Comparison of ENCODE assay signal across 21 mouse cellular contexts in the genomic region with DNA sequence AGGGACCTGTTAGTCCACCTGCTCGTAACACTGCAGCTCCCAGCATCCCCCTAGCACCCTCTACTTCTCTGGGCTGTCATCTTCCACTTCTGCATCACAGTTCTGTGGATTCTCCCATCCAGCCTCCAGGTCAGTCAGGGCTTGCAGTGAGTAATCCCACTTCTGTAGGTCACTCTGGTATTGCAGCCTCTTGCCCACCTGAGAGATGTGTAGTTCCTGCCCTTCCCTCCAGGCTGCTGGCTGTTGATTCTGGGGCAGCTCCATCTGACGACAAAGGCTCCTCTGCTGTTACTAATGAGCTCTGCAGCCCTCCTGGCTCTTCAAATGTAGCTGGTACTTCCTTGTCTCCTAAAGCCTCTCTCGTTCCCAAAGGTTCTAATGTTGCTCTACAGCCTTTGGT. TPM values are rescaled to one million over a fixed set of nuclear protein-coding genes. Genes with fewer than 3 reads are reported as not detected.
DNase-seq lines count a peak whose midpoint lies in the region; ATAC-seq lines count a peak whose summit lies in the region.
"Had no signal": no experiment of that assay in that cellular context is flagged by ENCODE, and none has a peak within 500 bp of the region (broad histone marks: within the 10 kb centered on the region; RNA-seq: fewer than 3 reads in every experiment).

No protein-coding gene starts in this region.

- no peaks in the 10 kb centered on the region for H3K9me3 ChIP-seq in embryonic facial prominence, embryonic 12.5 days
- H3K9me3 ChIP-seq in embryonic facial prominence, embryonic 10.5 days, result no peaks in the 10 kb centered on the region
- no peaks in the 10 kb centered on the region for H3K9me3 ChIP-seq in hindbrain, embryonic 13.5 days
- no peaks in the 10 kb centered on the region for H3K9me3 ChIP-seq in hindbrain, embryonic 14.5 days (ENCODE audit: control insufficient read depth, low read length)
- no peaks in the 10 kb centered on the region for H3K9me3 ChIP-seq in liver, embryonic 13.5 days (replicated peaks)
- H3K9me3 ChIP-seq: forebrain, embryonic 15.5 days had no signal

- H3K9ac ChIP-seq in embryonic facial prominence, embryonic 12.5 days, result peak overlapping the region; percentile 15; the same call in 1 of the 2 replicates
- H3K9ac ChIP-seq in hindbrain, embryonic 13.5 days, result 0 out of 2 replicates have a peak overlapping the region, but pooled peaks have one; percentile 24
- no peak overlapping the region for H3K9ac ChIP-seq in hindbrain, embryonic 14.5 days
- peak overlapping the region; percentile 64 for H3K9ac ChIP-seq in liver, embryonic 13.5 days
- H3K9ac ChIP-seq: forebrain, embryonic 15.5 days had no signal

- peaks cover 48% of the 10 kb centered on the region for H3K4me1 ChIP-seq in embryonic facial prominence, embryonic 12.5 days
- H3K4me1 ChIP-seq in embryonic facial prominence, embryonic 10.5 days, result peaks cover 52% of the 10 kb centered on the region
- H3K4me1 ChIP-seq in hindbrain, embryonic 13.5 days (replicated peaks), result peaks cover 57% of the 10 kb centered on the region
- H3K4me1 ChIP-seq in hindbrain, embryonic 14.5 days (replicated peaks; ENCODE audit: control insufficient read depth, insufficient read depth, low read length), result peaks cover 24% of the 10 kb centered on the region
- peaks cover 81% of the 10 kb centered on the region for H3K4me1 ChIP-seq in liver, embryonic 13.5 days (replicated peaks)

- H3K4me2 ChIP-seq in embryonic facial prominence, embryonic 12.5 days (replicated peaks), result no peak overlapping the region
- H3K4me2 ChIP-seq in hindbrain, embryonic 13.5 days, result no peak overlapping the region
- no peak overlapping the region for H3K4me2 ChIP-seq in hindbrain, embryonic 14.5 days (replicated peaks)
- peak overlapping the region; percentile 76 for H3K4me2 ChIP-seq in liver, embryonic 13.5 days
- H3K4me2 ChIP-seq: forebrain, embryonic 15.5 days had no signal

- ATAC-seq in embryonic facial prominence, embryonic 12.5 days (ENCODE audit: insufficient number of reproducible peaks, insufficient read depth, low FRiP score, low TSS enrichment), result no peak
- no peak for ATAC-seq in hindbrain, embryonic 13.5 days (ENCODE audit: low FRiP score)
- no peak for ATAC-seq in hindbrain, embryonic 14.5 days (ENCODE audit: low FRiP score)
- ATAC-seq in liver, embryonic 13.5 days (ENCODE audit: low read depth), result no peak
- ATAC-seq: forebrain, embryonic 15.5 days; midbrain, embryonic 16.5 days had no signal

- intact Hi-C loops in left cerebral cortex, postnatal 10 days (cut with DNase I), result no loop called here

- peaks cover 49% of the 10 kb centered on the region for H3K36me3 ChIP-seq in embryonic facial prominence, embryonic 12.5 days
- H3K36me3 ChIP-seq in embryonic facial prominence, embryonic 10.5 days (replicated peaks), result peaks cover 81% of the 10 kb centered on the region
- H3K36me3 ChIP-seq in hindbrain, embryonic 13.5 days, result peaks cover 65% of the 10 kb centered on the region
- H3K36me3 ChIP-seq in hindbrain, embryonic 14.5 days (replicated peaks; ENCODE audit: control insufficient read depth, insufficient read depth), result peaks cover 68% of the 10 kb centered on the region
- peaks cover 70% of the 10 kb centered on the region for H3K36me3 ChIP-seq in liver, embryonic 13.5 days

- H3K27ac ChIP-seq in embryonic facial prominence, embryonic 12.5 days, result no peak overlapping the region
- H3K27ac ChIP-seq in embryonic facial prominence, embryonic 10.5 days (replicated peaks), result no peak overlapping the region
- H3K27ac ChIP-seq in hindbrain, embryonic 13.5 days, result no peak overlapping the region
- H3K27ac ChIP-seq in hindbrain, embryonic 14.5 days, result no peak overlapping the region
- H3K27ac ChIP-seq in liver, embryonic 13.5 days, result peak overlapping the region; percentile 81
- H3K27ac ChIP-seq: forebrain, embryonic 15.5 days; macrophage had no signal

- H3K27me3 ChIP-seq in embryonic facial prominence, embryonic 12.5 days, result no peaks in the 10 kb centered on the region
- H3K27me3 ChIP-seq in embryonic facial prominence, embryonic 10.5 days (replicated peaks; ENCODE audit: low read depth, poor library complexity, severe bottlenecking), result no peaks in the 10 kb centered on the region
- H3K27me3 ChIP-seq in hindbrain, embryonic 13.5 days, result no peaks in the 10 kb centered on the region
- H3K27me3 ChIP-seq in hindbrain, embryonic 14.5 days (ENCODE audit: control insufficient read depth, insufficient read depth, low read length), result no peaks in the 10 kb centered on the region
- no peaks in the 10 kb centered on the region for H3K27me3 ChIP-seq in liver, embryonic 13.5 days
- H3K27me3 ChIP-seq: forebrain, embryonic 15.5 days had no signal

- no peak for DNase-seq in embryonic facial prominence, embryonic 10.5 days (ENCODE audit: low spot score)
- no peak for DNase-seq in hindbrain, embryonic 14.5 days (ENCODE audit: low spot score)
- DNase-seq in 3T3-L1 (ENCODE audit: low read depth, low spot score), result peak; percentile 39
- DNase-seq in liver, embryonic 13.5 days, result no peak
- no peak for DNase-seq in left cerebral cortex, postnatal 10 days (ENCODE audit: extremely low spot score in 1 of 2, low spot score in 2 of 2)
- DNase-seq in urinary bladder, adult 2 months (ENCODE audit: low spot score), result no peak
- DNase-seq: adrenal gland, postnatal 25 days; cerebellum, postnatal 10 days; gastrocnemius, postnatal 14 days; kidney, adult 8-10 months; lung, adult 2 months; spleen, adult 18-20 months had no signal

- 77% methylated on average over 3 of the region's 3 CpGs for WGBS in embryonic facial prominence, embryonic 12.5 days
- WGBS in embryonic facial prominence, embryonic 10.5 days, result 77% methylated on average over 3 of the region's 3 CpGs
- 71% methylated on average over 3 of the region's 3 CpGs for WGBS in hindbrain, embryonic 13.5 days
- WGBS in hindbrain, embryonic 14.5 days, result 80% methylated on average over 3 of the region's 3 CpGs
- WGBS in liver, embryonic 13.5 days (ENCODE audit: insufficient replicate concordance), result 69% methylated on average over 3 of the region's 3 CpGs

- no peak overlapping the region for H3K4me3 ChIP-seq in embryonic facial prominence, embryonic 12.5 days
- H3K4me3 ChIP-seq in embryonic facial prominence, embryonic 10.5 days, result no peak overlapping the region
- no peak overlapping the region for H3K4me3 ChIP-seq in hindbrain, embryonic 13.5 days
- no peak overlapping the region for H3K4me3 ChIP-seq in hindbrain, embryonic 14.5 days (replicated peaks; ENCODE audit: low read length)
- 0 out of 2 replicates have a peak overlapping the region, but pooled peaks have one; percentile 21 for H3K4me3 ChIP-seq in liver, embryonic 13.5 days (replicated peaks)
- H3K4me3 ChIP-seq: forebrain, embryonic 15.5 days had no signal

RNA-seq across cellular contexts. Expression of a gene that starts 4.5 kb away (rescaled TPM):
- polyA plus RNA-seq in embryonic facial prominence, embryonic 12.5 days (2016; fragmentation: Nextera tagmentation; extraction: Ambion mirVana), result 832 and 847 TPM in 2 replicates
- 907 and 927 TPM in 2 replicates for polyA plus RNA-seq in embryonic facial prominence, embryonic 10.5 days (2016; fragmentation: Nextera tagmentation; extraction: Ambion mirVana)
- 609 and 615 TPM in 2 replicates for polyA plus RNA-seq in hindbrain, embryonic 13.5 days (2015; fragmentation: Nextera tagmentation; extraction: Ambion mirVana)
- polyA plus RNA-seq in hindbrain, embryonic 14.5 days (2014; fragmentation: Nextera tagmentation; extraction: Ambion mirVana), result 558 and 592 TPM in 2 replicates
- 599 and 646 TPM in 2 replicates for polyA plus RNA-seq in liver, embryonic 13.5 days (2015; fragmentation: Nextera tagmentation; extraction: Ambion mirVana)
- 100 to 1,000 TPM; 351 to 355 TPM for total RNA-seq in left cerebral cortex, postnatal 10 days (2021)
- 331 and 455 TPM in 2 replicates for polyA plus RNA-seq in urinary bladder, adult 2 months (2012; rRNA removed)

RNA-seq across cellular contexts. Expression of a gene that starts 18.9 kb away (rescaled TPM):
- polyA plus RNA-seq in embryonic facial prominence, embryonic 12.5 days (2016; fragmentation: Nextera tagmentation; extraction: Ambion mirVana), result 541 and 578 TPM in 2 replicates
- polyA plus RNA-seq in embryonic facial prominence, embryonic 10.5 days (2016; fragmentation: Nextera tagmentation; extraction: Ambion mirVana), result 711 and 729 TPM in 2 replicates
- polyA plus RNA-seq in hindbrain, embryonic 13.5 days (2015; fragmentation: Nextera tagmentation; extraction: Ambion mirVana), result 440 and 454 TPM in 2 replicates
- 393 and 410 TPM in 2 replicates for polyA plus RNA-seq in hindbrain, embryonic 14.5 days (2014; fragmentation: Nextera tagmentation; extraction: Ambion mirVana)
- polyA plus RNA-seq in liver, embryonic 13.5 days (2015; fragmentation: Nextera tagmentation; extraction: Ambion mirVana), result 380 and 439 TPM in 2 replicates
- 100 to 1,000 TPM; 149 to 156 TPM for total RNA-seq in left cerebral cortex, postnatal 10 days (2021)
- polyA plus RNA-seq in urinary bladder, adult 2 months (2012; rRNA removed), result 72.0 and 90.7 TPM in 2 replicates

RNA-seq across cellular contexts. Expression of a gene that starts 24.9 kb away (rescaled TPM):
- 94.6 and 95.2 TPM in 2 replicates for polyA plus RNA-seq in embryonic facial prominence, embryonic 12.5 days (2016; fragmentation: Nextera tagmentation; extraction: Ambion mirVana)
- polyA plus RNA-seq in embryonic facial prominence, embryonic 10.5 days (2016; fragmentation: Nextera tagmentation; extraction: Ambion mirVana), result 106 and 111 TPM in 2 replicates
- polyA plus RNA-seq in hindbrain, embryonic 13.5 days (2015; fragmentation: Nextera tagmentation; extraction: Ambion mirVana), result 33.9 and 39.4 TPM in 2 replicates
- 36.9 and 39.3 TPM in 2 replicates for polyA plus RNA-seq in hindbrain, embryonic 14.5 days (2014; fragmentation: Nextera tagmentation; extraction: Ambion mirVana)
- 87.0 and 99.1 TPM in 2 replicates for polyA plus RNA-seq in liver, embryonic 13.5 days (2015; fragmentation: Nextera tagmentation; extraction: Ambion mirVana)
- total RNA-seq in left cerebral cortex, postnatal 10 days (2021), result 10 to 100 TPM; 10.5 to 10.9 TPM
- polyA plus RNA-seq in urinary bladder, adult 2 months (2012; rRNA removed), result 6.5 and 9.6 TPM in 2 replicates

RNA-seq across cellular contexts. Expression of a gene that starts 32.4 kb away (rescaled TPM):
- polyA plus RNA-seq in embryonic facial prominence, embryonic 12.5 days (2016; fragmentation: Nextera tagmentation; extraction: Ambion mirVana), result not detected in 2 replicates
- polyA plus RNA-seq in embryonic facial prominence, embryonic 10.5 days (2016; fragmentation: Nextera tagmentation; extraction: Ambion mirVana), result not detected in 2 replicates
- not detected in 2 replicates for polyA plus RNA-seq in hindbrain, embryonic 13.5 days (2015; fragmentation: Nextera tagmentation; extraction: Ambion mirVana)
- polyA plus RNA-seq in hindbrain, embryonic 14.5 days (2014; fragmentation: Nextera tagmentation; extraction: Ambion mirVana), result not detected in 2 replicates
- not detected in 2 replicates for polyA plus RNA-seq in liver, embryonic 13.5 days (2015; fragmentation: Nextera tagmentation; extraction: Ambion mirVana)
- total RNA-seq in left cerebral cortex, postnatal 10 days (2021), result not detected
- polyA plus RNA-seq in urinary bladder, adult 2 months (2012; rRNA removed), result 0.10 and 0.21 TPM in 2 replicates
- total RNA-seq: adrenal gland, postnatal 25 days; gastrocnemius, postnatal 14 days; layer of hippocampus, adult 18-20 months; neutrophil, adult 5-6 weeks had no signal
- polyA plus RNA-seq: forebrain, embryonic 15.5 days; hindbrain, embryonic 11.5 days; macrophage; midbrain, embryonic 16.5 days; stomach, embryonic 16.5 days had no signal

RNA-seq across cellular contexts. Expression of a gene that starts 43.2 kb away (rescaled TPM):
- 1,967 TPM in 2 replicates for polyA plus RNA-seq in embryonic facial prominence, embryonic 12.5 days (2016; fragmentation: Nextera tagmentation; extraction: Ambion mirVana)
- 2,197 and 2,277 TPM in 2 replicates for polyA plus RNA-seq in embryonic facial prominence, embryonic 10.5 days (2016; fragmentation: Nextera tagmentation; extraction: Ambion mirVana)
- polyA plus RNA-seq in hindbrain, embryonic 13.5 days (2015; fragmentation: Nextera tagmentation; extraction: Ambion mirVana), result 2,105 and 2,130 TPM in 2 replicates
- 2,242 and 2,471 TPM in 2 replicates for polyA plus RNA-seq in hindbrain, embryonic 14.5 days (2014; fragmentation: Nextera tagmentation; extraction: Ambion mirVana)
- 2,036 and 2,215 TPM in 2 replicates for polyA plus RNA-seq in liver, embryonic 13.5 days (2015; fragmentation: Nextera tagmentation; extraction: Ambion mirVana)
- total RNA-seq in left cerebral cortex, postnatal 10 days (2021), result 1,000 to 10,000 TPM; 1,572 to 1,686 TPM
- 1,011 and 1,131 TPM in 2 replicates for polyA plus RNA-seq in urinary bladder, adult 2 months (2012; rRNA removed)
